Mouse (Mus musculus) embryonic facial prominence, embryonic 14.5 days (tissue): Measurements from ENCODE around the gene Fundc1. TPM values are rescaled to one million over a fixed set of nuclear protein-coding genes. Genes with fewer than 3 reads are reported as not detected.
A peak's percentile ranks its signal among the peaks of the same experiment; 100 is the strongest.

Experiments used
- ATAC-seq: fragments of 200-750 bp; cut with Nextera tagmentation; 2 replicates; pipeline ENCODE4 v1.8.0; 2017; ENCODE audit warnings: low read depth, moderate number of reproducible peaks, moderate TSS enrichment
- DNase-seq: peaks from one replicate; pipeline ENCODE4 v3.0.0-alpha.2; 2015; ENCODE audit warnings: low spot score
- H3K27ac ChIP-seq: fragments of 300-500 bp; sonication (generic); replicated peaks from 2 replicates; pipeline ENCODE4 v1.5.1; 2014; ENCODE audit warnings: low read depth, mild to moderate bottlenecking, low read length, moderate library complexity
- H3K27me3 ChIP-seq: fragments of 300-500 bp; sonication (generic); replicated peaks from 2 replicates; pipeline ENCODE4 v1.6.1; 2014; ENCODE audit warnings: low read length; ENCODE audit not compliant: control insufficient read depth, insufficient read depth
- H3K36me3 ChIP-seq: fragments of 300-500 bp; sonication (generic); 2 replicates; pipeline ENCODE4 v1.6.1; 2014; ENCODE audit warnings: low read length, mixed read lengths; ENCODE audit not compliant: control insufficient read depth, insufficient read depth
- H3K4me1 ChIP-seq: fragments of 300-500 bp; sonication (generic); 2 replicates; pipeline ENCODE4 v1.6.1; 2014; ENCODE audit warnings: antibody characterized with exemption, low read length; ENCODE audit not compliant: control insufficient read depth, insufficient read depth
- H3K4me2 ChIP-seq: fragments of 300-500 bp; sonication (generic); 2 replicates; pipeline ENCODE4 v1.6.1; 2014; ENCODE audit warnings: low read depth, mild to moderate bottlenecking, low read length, moderate library complexity, mixed read lengths
- H3K4me3 ChIP-seq: fragments of 300-500 bp; sonication (generic); 2 replicates; pipeline ENCODE4 v1.5.1; 2014; ENCODE audit warnings: low read depth, mild to moderate bottlenecking, low read length
- H3K9ac ChIP-seq: fragments of 300-500 bp; sonication (generic); 2 replicates; pipeline ENCODE4 v1.6.1; 2014; ENCODE audit warnings: low read depth, mild to moderate bottlenecking, low read length, moderate library complexity, mixed read lengths
- H3K9me3 ChIP-seq: fragments of 300-500 bp; sonication (generic); 2 replicates; pipeline ENCODE4 v1.6.1; 2016; ENCODE audit warnings: low read length; ENCODE audit not compliant: control insufficient read depth
- WGBS: fragments of 180-500 bp; shearing (Covaris S2); extraction: QIAGEN DNeasy Blood & Tissue Kit; methylation state at CpG from one replicate; pipeline ENCODE4 v1.1.7; 2014; 5-methylcytosine and 5-hydroxymethylcytosine counted together
- polyA plus RNA-seq: library from polyadenylated mRNA; unstranded; fragments of >200 nt; fragmentation: Nextera tagmentation; extraction: Ambion mirVana; gene quantifications from 2 replicates; pipeline ENCODE4 v1.2.1, GENCODE M21; 2014

Gene Fundc1
- polyA plus RNA-seq, 1 experiment from 2014 or later, result 58.6 TPM

GRCm38 (mm10) chrX:17520086-17520485 lies 52.0 kb downstream of the Fundc1 start:
- DNase-seq, result no peak
- no peaks in the 10 kb centered on the region for H3K4me1 ChIP-seq
- no peak overlapping the region for H3K4me2 ChIP-seq
- no peak overlapping the region for H3K9ac ChIP-seq
- H3K36me3 ChIP-seq, result no peaks in the 10 kb centered on the region
- no peaks in the 10 kb centered on the region for H3K9me3 ChIP-seq
- no peak overlapping the region for H3K4me3 ChIP-seq
- H3K27ac ChIP-seq, result no peak overlapping the region
- H3K27me3 ChIP-seq, result no peaks in the 10 kb centered on the region
- ATAC-seq, result no peak

- H3K9ac ChIP-seq, result no peak overlapping the region
- no peak overlapping the region for H3K27ac ChIP-seq
- DNase-seq (no peak), ATAC-seq (no peak)
- no peaks in the 10 kb centered on the region for H3K9me3 ChIP-seq
- no peaks in the 10 kb centered on the region for H3K27me3 ChIP-seq
- 66% methylated on average over 3 of the region's 3 CpGs for WGBS
- no peak overlapping the region for H3K4me2 ChIP-seq
- H3K4me1 ChIP-seq, result no peaks in the 10 kb centered on the region
- H3K4me3 ChIP-seq, result no peak overlapping the region
- no peaks in the 10 kb centered on the region for H3K36me3 ChIP-seq
Observed at GRCm38 (mm10) chrX:17514012-17514411, 58.1 kb downstream of the Fundc1 start.

- no peak overlapping the region for H3K9ac ChIP-seq
- H3K4me2 ChIP-seq, result no peak overlapping the region
- 31% methylated on average over 3 of the region's 3 CpGs for WGBS
- no peaks in the 10 kb centered on the region for H3K4me1 ChIP-seq
- no peak overlapping the region for H3K27ac ChIP-seq
- no peaks in the 10 kb centered on the region for H3K27me3 ChIP-seq
- DNase-seq, result peak; percentile 72
- H3K36me3 ChIP-seq, result no peaks in the 10 kb centered on the region
- no peak overlapping the region for H3K4me3 ChIP-seq
- ATAC-seq, result peak; percentile 44; the same call in 1 of the 2 replicates
- H3K9me3 ChIP-seq, result no peaks in the 10 kb centered on the region
Observed at GRCm38 (mm10) chrX:17512021-17512602, 60.0 kb downstream of the Fundc1 start.
